Mouse (Mus musculus) gonadal fat pad, adult 2 months (tissue): Measurements from ENCODE around the gene Slc44a4. TPM values are rescaled to one million over a fixed set of nuclear protein-coding genes. Genes with fewer than 3 reads are reported as not detected.
"Not testable (repeated sequence)": the region's sequence is repeated elsewhere in the genome, so short reads cannot be mapped to it uniquely, and the experiment has no call there.

Experiments
- DNase-seq: peaks from one replicate; pipeline ENCODE4 v3.0.0-alpha.2; 2012; ENCODE audit warnings: low read depth
- polyA plus RNA-seq: library from polyadenylated mRNA; depleted of rRNA; stranded (reverse); fragments of >200 nt; gene quantifications from 2 replicates; pipeline ENCODE4 v1.2.3, GENCODE M21; 2012

Gene Slc44a4
- polyA plus RNA-seq, 1 experiment: 48.4 TPM

DNA sequence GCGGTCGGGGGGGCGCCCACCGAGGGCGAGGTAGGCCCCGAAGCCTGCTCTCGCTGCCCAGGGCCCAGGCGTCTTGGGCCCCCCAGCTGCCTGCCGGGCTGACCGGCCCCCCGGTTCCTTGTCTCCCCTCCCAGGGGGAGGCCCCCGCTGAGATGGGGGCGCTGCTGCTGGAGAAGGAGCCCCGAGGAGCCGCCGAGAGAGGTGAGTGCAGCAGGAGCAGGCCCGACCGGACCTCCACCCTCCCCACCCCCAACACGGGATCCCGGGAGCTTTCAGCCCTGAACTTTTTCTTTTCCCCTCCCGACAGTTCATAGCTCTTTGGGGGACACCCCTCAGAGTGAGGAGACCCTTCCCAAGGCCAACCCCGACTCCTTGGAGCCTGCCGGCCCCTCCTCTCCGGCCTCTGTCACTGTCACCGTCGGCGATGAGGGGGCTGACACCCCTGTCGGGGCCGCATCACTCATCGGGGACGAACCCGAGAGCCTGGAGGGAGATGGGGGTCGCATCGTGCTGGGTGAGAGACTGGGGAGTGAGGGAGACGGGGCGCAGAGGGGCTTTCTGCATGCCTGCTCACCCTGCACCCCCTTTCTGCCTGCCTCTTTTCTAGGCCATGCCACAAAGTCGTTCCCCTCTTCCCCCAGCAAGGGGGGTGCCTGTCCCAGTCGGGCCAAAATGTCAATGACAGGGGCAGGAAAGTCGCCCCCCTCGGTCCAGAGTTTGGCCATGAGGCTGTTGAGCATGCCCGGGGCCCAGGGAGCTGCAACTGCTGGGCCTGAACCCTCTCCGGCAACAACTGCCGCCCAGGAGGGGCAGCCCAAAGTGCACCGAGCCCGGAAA, 15.0 kb upstream of the Slc44a4 start:
- DNase-seq: no peak

DNA sequence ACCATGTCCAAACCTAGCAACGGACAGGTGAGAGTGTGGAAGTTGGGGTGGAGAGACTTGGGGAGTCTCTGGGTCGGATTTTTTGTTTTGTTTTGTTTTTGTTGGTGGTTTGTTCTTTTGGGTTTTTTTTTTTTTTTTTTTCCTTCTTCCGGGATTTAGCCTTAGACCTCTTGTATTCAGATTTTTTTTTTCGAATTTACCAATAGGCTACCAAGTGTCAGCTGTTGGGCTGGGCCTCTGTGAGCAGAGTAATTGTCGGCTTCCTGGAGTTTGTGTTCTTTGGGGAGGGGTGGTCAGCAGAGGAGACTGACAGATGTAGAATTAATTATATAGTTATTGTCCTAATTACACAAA, 14.4 kb upstream of the Slc44a4 start:
- no peak for DNase-seq

DNA sequence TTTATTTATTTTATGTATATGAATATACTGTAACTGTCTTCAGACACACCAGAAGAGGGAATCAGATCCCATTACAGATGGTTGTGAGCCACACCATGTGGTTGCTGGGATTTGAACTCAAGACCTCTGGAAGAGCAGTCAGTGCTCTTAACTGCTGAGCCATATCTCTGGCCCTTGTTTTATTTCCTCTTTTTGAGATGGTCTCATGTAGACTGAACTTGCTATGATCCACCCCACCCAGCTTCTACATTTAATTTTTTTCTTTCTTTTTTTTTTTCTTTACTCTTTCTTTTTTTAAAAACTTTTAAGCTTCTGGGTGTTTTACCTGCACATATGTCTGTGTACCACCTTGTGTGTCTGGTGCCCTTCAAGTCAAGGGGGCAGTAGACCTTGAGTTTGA, 13.4 kb upstream of the Slc44a4 start:
- not testable (repeated sequence) for DNase-seq

DNA sequence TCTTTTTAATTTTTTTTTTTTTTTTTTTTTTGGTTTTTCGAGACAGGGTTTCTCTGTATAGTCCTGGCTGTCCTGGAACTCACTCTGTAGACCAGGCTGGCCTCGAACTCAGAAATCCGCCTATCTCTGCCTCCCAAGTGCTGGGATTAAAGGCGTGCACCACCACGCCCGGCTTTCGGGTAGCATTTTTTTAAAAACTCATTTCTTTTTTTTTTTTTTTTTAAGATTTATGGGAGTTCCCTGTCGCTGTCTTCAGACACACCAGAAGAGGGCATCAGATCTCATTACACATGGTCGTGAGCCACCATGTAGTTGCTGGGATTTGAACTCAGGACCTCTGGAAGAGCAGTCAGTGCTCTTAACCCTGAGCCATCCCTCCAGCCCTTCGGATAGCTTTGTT, 12.3 kb upstream of the Slc44a4 start:
- DNase-seq: not testable (repeated sequence)

DNA sequence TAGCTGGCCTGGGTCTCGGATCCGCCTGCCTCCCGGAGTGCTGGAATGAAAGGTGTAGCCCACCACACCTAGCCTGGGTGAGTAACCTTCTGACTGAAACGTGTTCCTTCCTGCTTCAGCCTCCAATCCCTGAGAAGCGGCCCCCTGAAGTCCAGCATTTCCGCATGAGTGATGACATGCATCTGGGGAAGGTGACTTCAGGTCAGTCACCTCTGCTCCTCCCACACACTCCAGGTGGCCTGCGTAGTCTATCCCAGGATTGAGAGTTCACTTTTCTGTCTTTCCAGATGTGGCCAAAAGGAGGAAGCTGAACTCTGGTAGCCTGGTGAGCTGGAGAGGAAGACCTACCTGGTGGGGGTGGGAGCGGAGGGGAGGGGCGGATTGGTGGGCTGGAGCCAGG, 11.4 kb upstream of the Slc44a4 start:
- no peak for DNase-seq

DNA sequence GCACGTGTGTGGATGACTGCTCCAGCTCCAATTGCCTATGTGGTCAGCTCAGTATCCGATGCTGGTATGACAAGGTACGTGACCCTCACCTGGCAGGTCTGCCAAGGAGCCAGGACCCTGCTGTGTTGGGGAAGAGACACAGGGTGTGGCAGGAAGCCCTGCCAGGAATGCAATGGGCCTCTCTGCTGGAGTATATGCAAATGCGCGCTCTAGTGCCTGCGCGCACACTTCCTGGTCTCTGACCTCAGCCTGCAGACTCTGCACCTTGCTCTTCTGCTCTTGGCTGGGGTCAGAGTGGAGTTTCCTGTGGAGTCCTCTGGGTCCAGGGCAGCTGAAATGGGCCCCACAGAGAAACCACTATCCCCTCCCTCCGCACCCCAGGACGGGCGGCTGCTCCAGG, 3.3 kb upstream of the Slc44a4 start:
- DNase-seq: no peak

DNA sequence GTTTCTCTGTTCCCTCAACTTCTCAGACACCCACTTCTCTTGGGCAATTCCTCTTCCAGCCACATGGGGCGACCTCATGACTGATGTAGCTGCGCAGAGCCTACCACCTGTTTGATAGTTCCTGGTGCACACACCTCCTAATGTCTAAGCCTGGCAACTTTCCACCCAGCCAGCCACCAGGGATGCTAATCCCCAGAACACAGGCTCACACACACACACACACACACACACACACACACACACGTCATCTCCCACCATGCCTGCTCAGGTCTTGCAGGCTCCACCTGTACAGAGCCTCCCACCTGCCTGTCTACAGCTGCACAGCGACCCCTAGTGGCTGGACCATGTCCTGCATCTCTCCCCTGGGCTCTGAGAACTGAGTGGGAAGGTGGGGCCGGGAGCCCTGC, 2.3 kb upstream of the Slc44a4 start:
- DNase-seq: no peak

DNA sequence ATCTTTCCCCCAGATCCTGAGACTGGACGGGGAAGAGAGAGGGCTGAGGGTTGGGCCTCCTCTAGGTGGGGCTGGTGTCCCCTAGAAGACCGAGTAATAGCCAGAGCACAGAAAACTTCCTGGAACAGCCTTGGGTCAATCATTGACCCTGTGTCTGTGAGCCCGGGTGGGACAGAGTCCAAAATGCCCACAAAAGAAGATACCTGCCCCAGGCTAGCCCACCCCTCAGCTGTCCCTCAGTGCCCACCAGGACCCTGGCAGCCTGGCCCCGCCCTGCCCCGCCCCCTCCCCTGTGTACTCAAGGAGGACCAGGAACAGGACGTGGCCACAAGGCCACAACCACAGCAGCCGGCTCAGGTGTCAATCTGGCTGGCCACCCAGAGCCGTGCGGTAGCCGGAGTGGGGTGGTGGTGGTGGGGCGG, 1.2 kb downstream of the Slc44a4 start:
- DNase-seq: no peak

DNA sequence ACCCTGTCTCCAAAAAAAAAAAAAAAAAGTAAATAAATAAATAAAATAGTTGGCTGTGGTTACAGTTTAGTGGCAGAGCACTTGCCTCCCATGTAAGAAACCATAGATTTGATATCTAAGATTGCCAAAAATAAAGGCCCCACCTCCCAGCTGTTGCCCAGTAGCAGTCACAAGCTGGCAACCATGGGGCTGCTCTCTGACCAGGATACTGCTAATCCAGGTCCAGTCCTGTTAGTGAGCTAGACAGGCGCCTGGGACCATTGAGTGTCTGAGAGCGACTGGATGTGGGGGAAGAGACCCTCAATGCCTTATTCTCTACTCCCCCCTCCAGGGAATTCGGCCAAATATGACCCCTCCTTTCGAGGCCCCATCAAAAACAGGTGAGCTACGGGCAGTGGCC, 2.0 kb downstream of the Slc44a4 start:
- no peak for DNase-seq

DNA sequence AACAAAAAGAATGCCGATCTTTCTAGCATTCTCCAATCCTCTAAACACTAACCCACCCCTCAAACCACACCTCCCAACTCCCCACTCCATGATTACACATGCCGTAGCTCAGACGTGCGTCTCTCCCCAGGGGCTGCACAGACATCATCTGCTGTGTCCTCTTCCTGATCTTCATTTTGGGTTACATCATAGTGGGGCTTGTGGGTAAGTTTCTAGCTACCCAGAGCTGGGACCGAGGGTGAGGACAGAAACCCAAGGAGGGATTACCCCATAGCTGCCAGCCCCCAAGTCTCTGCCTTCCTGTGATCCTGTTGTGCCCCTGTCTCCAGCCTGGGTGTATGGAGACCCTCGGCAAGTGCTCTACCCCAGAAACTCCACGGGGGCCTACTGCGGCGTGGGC, 2.9 kb downstream of the Slc44a4 start:
- no peak for DNase-seq

DNA sequence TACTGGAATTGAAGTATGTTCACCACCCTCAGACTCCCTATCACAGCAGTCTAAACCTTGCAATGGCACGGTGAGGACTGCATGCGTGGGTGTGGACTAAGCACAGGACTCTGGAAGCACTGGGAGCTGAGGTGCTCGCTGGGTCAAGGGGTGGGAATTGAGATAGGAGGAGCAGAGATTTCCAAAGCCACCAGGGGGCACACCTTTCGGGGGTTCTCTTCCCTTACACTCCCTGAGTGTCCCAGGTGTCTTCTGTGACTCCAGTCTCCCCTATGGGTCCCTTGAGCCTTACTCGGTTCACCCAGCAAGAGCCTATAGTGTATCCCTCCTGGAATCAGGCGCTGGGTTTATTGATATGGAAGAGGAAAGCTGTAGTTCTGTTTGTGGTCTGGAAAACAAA, 8.7 kb downstream of the Slc44a4 start:
- no peak for DNase-seq

DNA sequence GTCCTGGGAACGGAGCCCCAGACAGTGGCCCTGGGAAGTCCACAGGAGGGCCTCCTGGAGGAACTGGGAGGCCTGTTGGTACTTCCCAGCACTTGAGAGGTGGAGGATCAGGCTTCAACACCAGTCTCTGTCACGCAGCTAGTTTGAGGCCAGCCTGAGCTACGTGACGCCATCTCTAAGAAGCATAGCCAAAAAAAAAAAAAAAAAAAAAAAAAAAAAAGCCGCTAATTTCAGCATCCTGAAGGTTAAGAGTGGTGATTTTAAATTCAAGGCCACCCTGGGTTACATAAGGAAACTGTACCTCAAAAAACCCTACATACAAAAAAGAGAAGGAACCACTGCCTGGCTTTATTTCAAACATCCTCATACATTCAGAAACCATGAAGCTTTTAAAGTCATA, 10.0 kb downstream of the Slc44a4 start:
- DNase-seq: no peak

DNA sequence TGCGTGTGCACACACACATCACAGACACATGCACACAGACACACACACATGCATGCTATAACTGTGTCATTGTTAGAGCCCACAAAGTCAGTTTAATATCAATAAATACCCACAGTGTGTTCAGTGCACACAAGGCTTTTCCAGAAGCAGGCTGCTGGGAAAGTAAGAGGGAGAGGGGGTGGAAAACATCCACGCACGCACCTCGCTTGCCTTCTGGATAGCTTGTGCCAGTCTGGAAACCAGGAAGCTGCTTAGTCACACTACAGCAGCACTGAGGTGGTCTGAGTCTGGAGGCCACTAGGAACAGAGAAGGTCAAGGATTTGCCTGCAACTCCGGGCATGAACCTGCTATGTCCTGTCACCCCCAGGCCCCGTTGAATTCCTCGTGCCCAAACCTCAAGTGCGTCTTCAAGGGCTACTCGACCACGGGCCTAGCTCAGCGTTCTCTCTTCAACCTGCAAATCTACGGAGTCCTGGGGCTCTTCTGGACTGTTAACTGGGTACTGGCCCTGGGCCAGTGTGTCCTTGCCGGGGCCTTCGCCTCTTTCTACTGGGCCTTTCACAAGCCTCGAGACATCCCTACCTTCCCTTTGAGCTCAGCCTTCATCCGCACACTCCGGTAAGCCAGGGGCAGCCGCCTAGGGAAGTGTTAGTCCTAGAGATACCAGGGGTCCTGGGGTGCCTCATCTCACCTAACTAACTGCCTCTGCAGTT, 13.2 kb downstream of the Slc44a4 start:
- no peak for DNase-seq

DNA sequence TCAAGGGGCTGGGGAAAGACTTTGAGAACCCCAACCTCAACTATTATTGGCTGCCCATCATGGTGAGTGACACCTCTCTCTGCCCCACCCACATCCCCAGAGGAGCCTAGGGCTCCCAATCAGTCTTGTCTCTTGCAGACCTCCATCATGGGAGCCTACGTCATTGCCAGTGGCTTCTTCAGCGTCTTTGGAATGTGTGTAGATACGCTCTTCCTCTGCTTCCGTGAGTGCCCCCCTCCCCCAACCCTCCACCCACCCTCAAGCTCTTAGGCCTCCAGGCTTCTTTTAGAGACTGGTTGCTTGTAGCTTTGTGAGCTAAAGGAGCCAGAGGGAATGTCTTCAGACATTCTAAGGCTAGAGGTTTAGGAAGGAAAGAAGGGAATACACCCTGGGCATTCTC, 14.6 kb downstream of the Slc44a4 start:
- no peak for DNase-seq

DNA sequence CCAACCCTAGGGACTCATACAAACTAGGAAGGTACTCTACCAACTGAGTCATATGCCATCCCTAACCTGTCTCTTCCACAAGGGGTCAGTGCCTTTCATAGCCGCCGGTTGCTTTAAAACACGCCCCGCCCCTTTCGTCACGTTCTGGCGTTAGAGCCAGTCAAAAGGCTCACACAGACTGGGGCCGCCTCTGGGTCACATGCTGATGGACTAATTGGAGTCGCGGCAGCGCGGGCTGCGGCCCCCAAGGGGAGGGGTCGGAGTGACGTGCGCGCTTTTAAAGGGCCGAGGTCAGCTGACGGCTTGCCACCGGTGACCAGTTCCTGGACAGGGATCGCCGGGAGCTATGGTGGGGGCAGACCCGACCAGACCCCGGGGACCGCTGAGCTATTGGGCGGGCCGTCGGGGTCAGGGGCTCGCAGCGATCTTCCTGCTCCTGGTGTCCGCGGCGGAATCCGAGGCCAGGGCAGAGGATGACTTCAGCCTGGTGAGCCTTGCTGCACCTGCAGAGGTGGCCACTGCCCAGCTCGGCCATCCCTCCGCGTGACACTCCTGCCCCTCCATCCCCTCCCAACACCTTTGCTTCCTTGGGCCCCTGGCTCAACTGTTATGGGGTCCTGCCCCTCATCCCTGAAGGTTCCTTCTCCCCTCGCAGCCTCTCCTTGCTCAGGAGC, 16.9 kb downstream of the Slc44a4 start, which contains the start of gene Neu1:
Gene Neu1, plus strand, starts transcription at position 193 of the 674 bp plus-strand sequence.
- DNase-seq: peak; percentile 85

DNA sequence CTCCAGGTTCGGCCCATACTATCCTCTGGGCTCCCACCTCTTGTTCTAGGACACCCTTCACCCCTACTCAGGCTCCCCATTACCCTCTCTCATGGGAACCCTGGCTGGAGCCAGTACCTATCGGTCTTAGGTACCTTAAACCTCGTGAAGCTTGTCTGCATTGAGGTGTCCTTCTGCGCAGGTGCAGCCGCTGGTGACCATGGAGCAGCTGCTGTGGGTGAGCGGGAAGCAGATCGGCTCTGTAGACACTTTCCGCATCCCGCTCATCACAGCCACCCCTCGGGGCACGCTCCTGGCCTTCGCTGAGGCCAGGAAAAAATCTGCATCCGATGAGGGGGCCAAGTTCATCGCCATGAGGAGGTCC, 17.5 kb downstream of the Slc44a4 start:
- DNase-seq: no peak

DNA sequence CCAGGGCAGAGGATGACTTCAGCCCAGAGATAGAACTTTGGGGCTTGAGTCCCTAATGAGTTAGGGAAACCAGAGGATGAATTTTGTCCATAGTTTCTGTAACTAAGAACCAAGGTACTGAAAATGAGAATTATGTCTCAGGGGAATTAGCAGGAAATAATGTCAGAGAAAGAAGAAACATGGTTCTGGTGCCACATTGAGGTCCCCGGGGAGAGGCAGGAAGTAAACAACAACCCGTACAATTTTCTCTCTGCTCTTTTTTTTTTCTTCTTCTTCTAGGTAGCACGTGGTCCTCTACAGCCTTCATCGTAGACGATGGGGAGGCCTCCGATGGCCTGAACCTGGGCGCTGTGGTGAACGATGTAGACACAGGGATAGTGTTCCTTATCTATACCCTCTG, 18.0 kb downstream of the Slc44a4 start:
- DNase-seq: no peak

DNA sequence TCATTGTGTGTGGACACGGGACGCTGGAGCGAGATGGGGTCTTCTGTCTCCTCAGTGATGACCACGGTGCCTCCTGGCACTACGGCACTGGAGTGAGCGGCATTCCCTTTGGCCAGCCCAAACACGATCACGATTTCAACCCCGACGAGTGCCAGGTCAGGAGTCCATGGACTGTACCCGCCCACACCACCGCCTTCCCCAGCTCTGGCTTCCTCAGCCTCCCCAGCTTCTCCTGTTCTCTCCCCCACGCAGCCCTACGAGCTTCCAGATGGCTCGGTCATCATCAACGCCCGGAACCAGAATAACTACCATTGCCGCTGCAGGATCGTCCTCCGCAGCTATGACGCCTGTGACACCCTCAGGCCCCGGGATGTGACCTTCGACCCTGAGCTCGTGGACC, 19.8 kb downstream of the Slc44a4 start:
- DNase-seq: no peak

DNA sequence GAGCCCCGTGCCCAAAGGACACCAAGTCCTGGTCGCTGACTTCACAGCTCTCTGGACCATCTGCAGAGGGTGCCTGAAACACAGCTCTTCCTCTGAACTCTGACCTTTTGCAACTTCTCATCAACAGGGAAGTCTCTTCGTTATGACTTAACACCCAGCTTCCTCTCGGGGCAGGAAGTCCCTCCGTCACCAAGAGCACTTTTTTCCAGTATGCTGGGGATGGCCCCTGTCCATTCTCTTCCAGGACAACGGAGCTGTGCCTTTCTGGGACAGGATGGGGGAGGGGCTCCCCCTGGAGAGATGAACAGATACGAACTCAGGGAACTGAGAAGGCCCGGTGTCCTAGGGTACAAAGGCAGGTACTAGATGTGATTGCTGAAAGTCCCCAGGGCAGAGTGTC, 20.6 kb downstream of the Slc44a4 start:
- DNase-seq: no peak

DNA sequence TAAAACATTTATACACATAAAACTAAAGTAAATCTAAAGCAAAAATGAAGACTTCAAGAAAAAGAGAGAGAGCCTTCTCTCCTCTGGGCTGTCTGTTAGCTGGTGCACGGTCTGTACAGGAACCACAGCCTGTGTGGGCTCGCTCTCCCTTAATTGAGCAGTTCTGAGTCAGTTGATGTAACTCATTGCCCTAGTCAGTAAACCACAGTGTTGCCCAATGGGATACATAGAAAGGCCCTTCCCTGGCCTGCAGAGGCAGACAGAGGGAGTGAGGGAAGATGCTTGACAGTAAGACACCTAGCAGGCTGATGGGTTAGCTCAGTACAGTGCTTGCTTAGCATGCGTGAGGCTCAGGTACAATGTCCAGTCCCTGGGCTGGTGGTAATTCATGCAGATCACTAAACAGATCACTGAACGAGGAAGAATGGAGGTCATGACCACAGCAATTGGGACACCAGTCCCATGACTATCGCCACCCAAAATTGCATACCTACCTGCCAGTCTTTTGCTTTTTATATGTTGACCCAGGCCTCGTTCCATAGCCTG, 23.8 kb downstream of the Slc44a4 start:
- no peak for DNase-seq

DNA sequence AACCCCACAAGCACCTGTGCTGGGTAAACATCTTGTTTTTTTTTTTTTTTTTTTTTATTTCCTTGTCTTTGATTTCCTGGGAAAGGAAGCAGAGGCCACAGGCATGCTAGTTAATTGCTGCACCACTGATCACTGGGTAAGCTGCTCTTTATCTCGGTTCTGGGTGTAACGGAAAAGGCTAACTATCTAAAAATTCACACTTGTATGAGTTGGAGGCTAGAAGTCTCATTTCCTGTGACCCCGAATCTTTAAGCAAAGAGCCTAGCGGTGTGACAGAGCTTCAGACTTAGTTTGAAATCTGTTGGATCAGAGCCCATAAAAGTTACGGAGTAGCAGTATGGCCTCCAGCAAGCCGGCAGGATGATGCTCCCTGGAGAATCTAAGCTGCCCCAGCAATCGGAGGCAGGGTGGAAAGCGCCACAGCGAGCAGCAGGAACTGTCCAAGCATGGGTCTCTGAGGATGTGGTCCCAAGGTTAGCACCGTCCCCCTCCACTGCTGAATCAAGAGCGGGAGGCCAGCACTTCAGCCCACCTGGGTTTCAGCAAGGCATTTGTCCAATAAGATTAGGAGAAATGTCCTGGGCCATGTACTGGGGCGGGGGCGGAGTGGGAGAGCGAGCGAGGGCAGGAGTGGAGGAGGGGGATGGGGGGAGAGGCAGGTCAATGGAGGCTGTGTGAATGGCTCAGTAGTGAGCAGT, 27.2 kb downstream of the Slc44a4 start:
- no peak for DNase-seq
